ENCODE assay signal across 15 mouse cellular contexts in the genomic region with DNA sequence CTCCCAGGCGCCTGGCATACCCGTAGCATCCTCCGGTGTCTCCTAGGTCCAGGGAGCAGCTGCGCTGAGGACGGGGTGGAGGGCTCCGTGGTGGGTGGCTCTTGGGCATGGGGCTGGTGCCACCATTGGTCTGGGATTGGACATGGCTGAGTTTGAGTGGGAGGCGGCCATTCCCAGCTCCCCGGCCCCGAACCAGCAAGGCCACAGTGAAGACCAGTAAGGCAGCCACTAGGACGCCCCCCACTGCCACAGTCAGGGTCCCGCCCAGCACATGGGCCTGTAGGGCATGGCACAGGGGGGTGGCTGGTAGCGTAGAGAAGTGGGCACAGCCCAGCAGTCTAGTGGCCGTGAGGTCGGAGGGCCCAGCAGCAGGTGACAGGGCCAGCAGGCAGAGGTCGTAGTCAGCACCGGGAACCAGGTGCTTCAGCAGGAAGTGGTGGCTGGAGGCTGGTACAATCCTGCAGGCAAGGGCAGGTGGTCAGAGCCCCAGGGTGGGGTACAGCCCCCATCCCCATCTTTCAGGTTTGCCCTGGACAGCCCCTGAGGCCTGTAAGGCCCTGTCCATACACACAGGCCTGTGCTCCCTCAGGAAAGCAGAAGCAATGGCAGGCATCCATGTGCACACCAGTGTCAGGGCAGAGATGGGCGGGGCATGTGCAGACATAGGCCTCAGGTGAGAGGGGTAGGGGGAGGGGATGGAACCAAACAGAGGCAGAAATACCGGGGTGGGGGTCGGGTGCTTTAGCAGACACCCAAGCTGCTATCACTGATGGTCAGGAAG. TPM values are rescaled to one million over a fixed set of nuclear protein-coding genes. Genes with fewer than 3 reads are reported as not detected.
DNase-seq lines count a peak whose midpoint lies in the region; ATAC-seq lines count a peak whose summit lies in the region.
"Had no signal": no experiment of that assay in that cellular context is flagged by ENCODE, and none has a peak within 500 bp of the region (broad histone marks: within the 10 kb centered on the region; RNA-seq: fewer than 3 reads in every experiment).

No protein-coding gene starts in this region.

- H3K9me3 ChIP-seq in hindbrain, embryonic 12.5 days (replicated peaks) = no peaks in the 10 kb centered on the region
- H3K9me3 ChIP-seq in hindbrain, embryonic 10.5 days = no peaks in the 10 kb centered on the region
- H3K9me3 ChIP-seq: embryonic facial prominence, embryonic 15.5 days had no signal

- H3K36me3 ChIP-seq in hindbrain, embryonic 12.5 days = peaks cover 34% of the 10 kb centered on the region
- peaks cover 42% of the 10 kb centered on the region for H3K36me3 ChIP-seq in hindbrain, embryonic 10.5 days

- no peak overlapping the region for H3K9ac ChIP-seq in hindbrain, embryonic 12.5 days
- H3K9ac ChIP-seq: embryonic facial prominence, embryonic 15.5 days; liver, embryonic 14.5 days had no signal

- no peak overlapping the region for H3K27ac ChIP-seq in hindbrain, embryonic 12.5 days
- no peak overlapping the region for H3K27ac ChIP-seq in hindbrain, embryonic 10.5 days
- H3K27ac ChIP-seq: embryonic facial prominence, embryonic 15.5 days; liver, embryonic 14.5 days had no signal

- WGBS in hindbrain, embryonic 12.5 days = 89% methylated on average over 19 of the region's 19 CpGs
- 90% methylated on average over 19 of the region's 19 CpGs for WGBS in hindbrain, embryonic 10.5 days

- peaks cover 35% of the 10 kb centered on the region for H3K4me1 ChIP-seq in hindbrain, embryonic 12.5 days
- H3K4me1 ChIP-seq in hindbrain, embryonic 10.5 days (replicated peaks) = peaks cover 45% of the 10 kb centered on the region

- DNase-seq in cerebellum, adult 11-12 months = peak; percentile 57
- DNase-seq in hindbrain, embryonic 10.5 days (ENCODE audit: low spot score) = no peak
- DNase-seq in testis, postnatal 10 days (ENCODE audit: low spot score) = peak; percentile 47
- DNase-seq in testis, postnatal 14 days (ENCODE audit: low spot score) = no peak
- DNase-seq in ovary, postnatal 10 days (ENCODE audit: low spot score) = no peak
- DNase-seq in frontal cortex, postnatal 14 days (ENCODE audit: low spot score in 2 of 2) = no peak
- DNase-seq: adrenal gland, adult 2 months; kidney, postnatal 14 days; midbrain, embryonic 14.5 days; right cerebral cortex, postnatal 14 days; thymus, adult 2 months had no signal

- no peak overlapping the region for H3K4me3 ChIP-seq in hindbrain, embryonic 12.5 days
- no peak overlapping the region; the same call in 1 of the 2 replicates for H3K4me3 ChIP-seq in hindbrain, embryonic 10.5 days
- H3K4me3 ChIP-seq: embryonic facial prominence, embryonic 15.5 days had no signal

- H3K27me3 ChIP-seq in hindbrain, embryonic 12.5 days = no peaks in the 10 kb centered on the region
- H3K27me3 ChIP-seq in hindbrain, embryonic 10.5 days (ENCODE audit: insufficient read depth, poor library complexity, severe bottlenecking) = peaks cover 8% of the 10 kb centered on the region; the same call in 1 of the 2 replicates
- H3K27me3 ChIP-seq: embryonic facial prominence, embryonic 15.5 days had no signal

- ATAC-seq in cerebellum, adult (ENCODE audit: insufficient number of reproducible peaks, low FRiP score, low TSS enrichment) = no peak
- no peak for ATAC-seq in hindbrain, embryonic 12.5 days (ENCODE audit: low FRiP score)

- H3K4me2 ChIP-seq in hindbrain, embryonic 12.5 days (replicated peaks) = 0 out of 2 replicates have a peak overlapping the region, but pooled peaks have one; percentile 11
- H3K4me2 ChIP-seq: embryonic facial prominence, embryonic 15.5 days had no signal

RNA-seq across cellular contexts. Expression of gene Lrfn4, which starts 3.1 kb away (rescaled TPM):
- 16.3 and 17.6 TPM in 2 replicates for polyA plus RNA-seq in hindbrain, embryonic 12.5 days (2016; fragmentation: Nextera tagmentation; extraction: Ambion mirVana)
- polyA plus RNA-seq in hindbrain, embryonic 10.5 days (2016; fragmentation: Nextera tagmentation; extraction: Ambion mirVana) = 5.9 and 8.2 TPM in 2 replicates

RNA-seq across cellular contexts. Expression of gene Rce1, which starts 13.1 kb away (rescaled TPM):
- polyA plus RNA-seq in hindbrain, embryonic 12.5 days (2016; fragmentation: Nextera tagmentation; extraction: Ambion mirVana) = 54.3 and 62.9 TPM in 2 replicates
- polyA plus RNA-seq in hindbrain, embryonic 10.5 days (2016; fragmentation: Nextera tagmentation; extraction: Ambion mirVana) = 80.0 and 81.4 TPM in 2 replicates

Comparison
In these comparisons a context has a peak if more than half of its experiments do, and no peak if none do; other contexts are left out.
1. DNase-seq: peak in cerebellum, adult 11-12 months (single experiment) and testis, postnatal 10 days (single experiment); none in hindbrain, embryonic 10.5 days (single experiment), testis, postnatal 14 days (single experiment), ovary, postnatal 10 days (single experiment) and frontal cortex, postnatal 14 days (0 of 2).